Mouse (Mus musculus): ENCODE results near the gene Mpp5.
A peak's percentile ranks its signal among the peaks of the same experiment; 100 is the strongest.

Mpp5 gene

DNA sequence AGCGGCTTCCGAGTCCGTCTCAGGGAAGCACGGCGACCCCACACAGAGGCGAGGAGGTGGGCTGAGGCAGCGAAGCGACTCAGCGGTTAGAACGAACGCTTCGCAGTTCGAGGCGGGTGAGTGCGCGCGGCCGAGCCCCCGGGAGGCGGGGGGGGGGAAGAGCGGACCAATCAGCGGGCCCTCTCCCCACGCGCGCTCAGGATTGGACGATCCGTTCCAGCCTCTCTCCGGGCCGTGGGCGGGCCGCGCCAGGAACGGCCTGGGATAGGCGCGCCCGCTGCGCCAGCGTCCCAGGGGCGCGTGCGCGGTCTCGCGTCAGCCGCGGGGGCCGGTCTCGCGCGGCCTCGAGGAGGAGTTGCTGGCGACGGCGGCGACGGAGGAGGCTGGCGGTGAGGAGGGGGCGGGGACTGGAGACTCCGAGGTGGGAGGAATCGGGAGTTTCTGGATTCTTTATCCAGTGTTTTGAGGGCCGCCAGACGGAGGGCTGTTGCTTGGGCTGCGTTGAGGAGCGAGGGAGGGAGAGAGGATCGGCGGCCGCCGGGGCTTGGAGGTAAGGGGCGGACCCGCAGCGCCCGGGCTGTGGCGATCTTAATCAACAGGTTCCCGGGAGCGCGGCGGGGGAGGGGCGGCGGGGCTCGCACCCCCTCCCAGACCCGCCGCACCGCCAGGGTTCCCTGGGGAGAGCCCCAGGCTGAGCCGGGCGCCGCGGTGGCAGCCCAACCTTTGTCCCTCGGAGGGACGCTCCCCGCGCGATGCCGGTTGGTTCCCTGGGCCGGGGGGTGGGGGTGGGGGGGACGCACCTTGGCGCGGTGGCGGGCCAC is at the start of gene Mpp5:
Mpp5 (plus strand) TSS at position 351 of the 821 bp plus-strand sequence.
- peak; percentile 97 for ATAC-seq (ENCODE audit: low TSS enrichment)

DNA sequence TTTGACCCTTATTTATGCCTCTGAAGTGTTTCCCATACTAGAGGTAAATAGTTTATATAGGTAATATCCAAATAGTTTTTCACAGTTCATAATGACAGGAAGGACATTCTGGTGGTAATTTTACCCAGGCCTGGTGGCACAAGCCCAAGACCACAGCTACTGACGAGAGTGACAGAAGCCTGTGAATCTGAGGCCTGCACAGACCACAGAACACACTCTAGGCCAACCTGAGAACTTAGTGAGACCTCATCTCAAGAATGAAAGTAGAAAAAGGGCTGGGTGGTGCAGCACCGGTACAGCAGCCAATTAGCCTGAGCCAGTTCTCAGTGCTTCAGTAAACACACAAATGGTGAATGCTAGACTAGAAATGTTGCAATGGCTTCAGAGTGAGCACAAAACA is 30.9 kb upstream of the Mpp5 start:
- ATAC-seq (ENCODE audit: low TSS enrichment) = no peak

DNA sequence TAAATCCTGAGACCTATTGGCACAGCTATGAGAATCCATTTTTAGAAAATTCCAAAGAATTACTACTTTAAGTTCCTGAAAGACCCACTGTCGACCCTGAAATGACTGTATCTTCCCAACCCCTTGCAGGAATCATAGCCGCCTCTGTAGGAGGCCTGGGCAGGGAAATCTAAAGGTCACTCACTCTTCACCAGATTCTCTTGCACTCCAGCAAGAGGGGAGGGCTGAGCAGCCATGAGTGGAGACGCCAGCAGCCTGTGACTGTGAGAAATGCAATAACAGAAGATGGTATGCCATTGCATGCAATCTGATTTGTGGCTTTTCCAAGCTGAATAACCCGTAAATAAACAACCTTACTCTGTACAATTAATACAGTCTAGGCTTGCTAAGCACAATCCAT is 21.0 kb upstream of the Mpp5 start:
- no peak for ATAC-seq (ENCODE audit: low TSS enrichment)

DNA sequence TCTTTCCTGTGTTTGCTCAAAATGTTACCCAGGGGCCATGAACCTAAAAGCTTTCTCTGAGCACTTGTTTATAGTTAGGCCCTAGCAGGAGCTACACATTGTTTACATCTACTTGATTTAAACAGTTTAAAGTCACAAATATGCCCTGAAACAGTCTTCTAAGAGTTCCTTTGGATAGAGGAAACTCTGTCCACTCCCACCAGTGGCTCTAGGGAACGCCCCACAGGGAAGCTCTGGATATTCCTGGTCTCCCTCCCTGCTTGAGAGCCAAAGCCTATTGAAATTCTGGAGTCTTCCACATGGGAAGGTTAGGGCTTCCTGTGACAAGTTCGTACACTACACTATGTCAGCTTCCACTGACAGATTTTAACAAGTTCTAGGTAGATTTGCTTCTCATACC is 9.1 kb upstream of the Mpp5 start:
- ATAC-seq (ENCODE audit: low TSS enrichment) = no peak

DNA sequence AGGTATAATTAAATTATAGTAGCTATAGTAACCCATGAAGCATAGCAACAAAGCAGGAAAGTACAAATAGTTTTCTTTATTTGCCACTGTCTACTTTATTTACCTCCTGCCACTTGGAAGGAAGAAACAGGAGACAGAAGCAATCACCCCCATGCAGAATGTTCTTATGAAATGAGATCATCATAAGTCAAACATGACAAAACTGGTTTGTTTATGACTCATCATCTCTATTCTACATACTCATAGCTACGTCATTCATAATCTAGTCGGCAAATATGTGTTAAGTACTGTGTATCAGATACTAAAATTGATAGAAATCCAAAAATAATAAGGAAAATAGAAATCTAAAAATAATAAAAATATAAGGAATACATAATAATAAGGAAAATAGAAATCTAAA is 8.4 kb upstream of the Mpp5 start:
- no peak for ATAC-seq (ENCODE audit: low TSS enrichment)

DNA sequence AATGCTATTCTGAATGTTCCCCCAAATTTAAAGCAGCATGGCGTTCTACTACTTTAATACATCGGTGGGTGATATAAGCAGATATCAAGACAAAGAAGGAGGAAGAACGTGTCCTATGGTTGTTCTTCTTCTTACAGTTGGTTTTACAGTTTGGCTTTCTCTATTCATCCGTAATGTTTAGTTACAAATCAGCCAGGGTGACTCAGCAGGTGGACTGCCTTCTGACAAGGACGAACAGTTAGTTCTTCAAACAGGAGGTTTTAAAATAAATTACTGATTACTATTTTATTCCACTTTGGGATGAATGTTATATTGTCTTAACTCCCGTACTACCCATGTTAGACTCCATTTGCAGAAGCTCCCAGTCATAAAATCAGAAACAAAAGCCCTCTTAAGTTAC is 2.5 kb upstream of the Mpp5 start:
- no peak for ATAC-seq (ENCODE audit: low TSS enrichment)

DNA sequence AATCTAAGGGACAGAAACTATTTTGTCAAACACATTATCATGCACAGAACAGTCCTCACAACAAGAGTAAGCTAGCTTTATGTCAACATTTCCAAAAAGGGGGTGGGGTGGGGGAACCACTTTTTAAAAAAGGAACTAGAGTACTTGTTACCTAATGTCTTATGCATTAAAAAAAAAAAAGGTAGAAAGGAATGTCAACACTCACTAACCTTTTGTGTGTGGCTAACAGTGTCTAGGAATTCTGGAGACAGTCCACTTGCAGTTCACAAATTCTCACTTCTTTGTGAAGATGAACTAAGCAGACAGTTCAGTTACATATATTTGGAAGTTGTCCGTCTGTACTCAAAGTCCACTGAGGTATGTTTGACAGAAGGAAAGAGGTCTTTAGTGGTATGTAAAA is 1.3 kb upstream of the Mpp5 start:
- ATAC-seq (ENCODE audit: low TSS enrichment) = no peak

DNA sequence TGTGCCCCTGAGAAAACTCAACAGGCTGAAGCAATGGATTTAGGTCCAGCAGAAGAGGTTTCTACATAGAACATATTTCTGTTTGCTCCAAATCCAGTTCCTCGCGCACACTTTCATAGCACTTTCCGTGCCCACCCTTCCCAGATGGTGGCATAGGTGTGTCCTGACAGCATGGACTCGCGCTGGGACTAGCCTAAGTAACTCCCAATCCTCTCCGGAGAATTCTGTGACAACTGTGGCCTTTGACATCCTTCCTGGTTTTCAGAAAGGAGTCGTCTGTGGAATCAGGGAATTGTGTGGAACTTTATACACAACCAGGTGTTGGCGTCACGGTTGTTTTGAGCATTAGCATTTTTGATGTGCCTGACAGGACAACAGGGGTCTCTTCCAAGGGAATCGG is 594 bp upstream of the Mpp5 start:
- peak; percentile 24 for ATAC-seq (ENCODE audit: low TSS enrichment)

DNA sequence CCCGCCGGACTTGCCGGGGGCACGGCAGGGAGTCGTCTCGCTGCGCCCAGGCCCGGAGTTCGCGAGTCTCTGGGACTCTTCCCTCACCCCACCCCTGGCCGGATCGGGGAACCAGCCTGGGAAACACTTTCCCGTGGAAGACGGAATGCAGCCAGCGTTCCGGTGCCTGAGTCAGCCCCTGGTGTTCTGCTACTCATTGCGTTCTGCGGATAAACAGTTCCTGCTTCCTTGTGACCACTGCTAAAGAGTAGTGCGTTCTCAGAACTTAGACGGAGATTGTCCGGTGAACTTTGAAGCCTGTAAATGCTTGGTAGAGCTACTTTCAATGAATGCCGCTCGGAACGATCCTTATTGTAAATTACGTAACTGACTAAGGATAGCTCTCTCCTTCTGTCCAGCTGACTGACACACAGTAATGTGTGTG is 683 bp downstream of the Mpp5 start:
- peak; percentile 48 for ATAC-seq (ENCODE audit: low TSS enrichment)

DNA sequence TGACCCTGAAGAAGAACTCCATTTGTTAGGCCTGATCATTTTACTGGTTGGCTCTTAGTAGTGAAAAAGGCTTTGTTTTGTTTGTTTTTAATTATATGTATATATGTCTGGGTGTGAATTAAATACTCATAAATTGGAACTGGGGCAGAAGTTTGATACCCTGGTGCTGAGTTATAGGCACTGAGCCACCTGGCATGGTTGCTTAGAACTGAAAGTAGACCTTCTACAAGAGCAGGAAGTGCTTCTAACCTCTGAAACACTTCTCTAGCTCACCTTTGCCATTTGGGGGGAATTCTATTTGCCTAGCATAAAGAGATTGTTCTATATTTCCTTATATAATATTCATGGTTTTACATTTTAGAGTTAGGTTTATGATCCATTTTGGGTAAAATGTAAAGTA is 13.3 kb downstream of the Mpp5 start:
- ATAC-seq (ENCODE audit: low TSS enrichment) = no peak

DNA sequence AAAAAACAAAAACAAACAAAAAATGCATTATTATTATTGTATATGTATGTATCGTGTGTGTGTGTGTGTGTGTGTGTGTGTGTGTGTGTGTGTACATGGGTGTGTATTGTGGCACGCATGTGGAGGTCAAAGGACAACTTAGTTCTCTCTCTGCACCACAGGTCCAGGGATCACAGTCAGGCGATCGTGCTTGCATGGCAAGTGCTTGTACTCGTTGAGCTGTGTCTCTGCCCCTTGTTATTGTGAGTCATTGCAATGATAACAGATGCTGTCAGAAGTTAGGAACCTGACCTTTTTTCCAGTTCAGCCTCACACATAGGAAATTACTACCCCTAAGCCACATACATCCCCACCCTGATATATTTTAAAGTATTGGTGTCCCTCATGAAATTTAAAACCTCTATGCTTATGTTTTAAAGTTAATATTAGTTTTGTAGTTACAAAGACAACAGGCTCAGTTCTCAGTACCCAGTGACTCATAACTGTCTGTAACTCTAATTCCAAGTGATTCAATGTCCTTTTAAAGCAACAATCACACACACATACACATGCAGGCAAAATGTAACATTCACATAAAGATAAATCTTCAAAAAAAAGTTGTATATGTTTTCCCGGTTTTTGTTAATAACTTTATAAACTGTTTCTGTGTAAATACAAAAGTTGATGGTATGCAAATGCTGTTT is 20.5 kb downstream of the Mpp5 start:
- no peak for ATAC-seq (ENCODE audit: low TSS enrichment)

DNA sequence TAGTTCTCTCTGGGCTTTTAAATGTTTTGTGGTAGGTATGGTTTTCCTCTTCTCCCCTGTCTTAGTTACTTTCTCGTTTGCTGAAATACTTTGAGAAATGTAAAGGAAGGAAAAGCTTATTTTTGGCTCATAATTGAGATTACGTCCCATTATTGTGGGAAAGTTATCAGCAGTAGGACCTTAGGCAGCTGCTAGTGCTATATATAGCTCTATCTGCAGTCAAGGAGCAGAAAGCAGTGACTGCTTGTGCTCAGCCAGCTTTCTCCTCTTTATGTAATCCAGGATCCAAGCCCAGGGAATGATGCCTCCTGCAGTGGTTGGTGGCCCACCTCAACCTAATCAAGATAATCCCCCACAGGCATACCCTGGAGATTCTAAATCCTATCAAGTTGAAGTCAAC is 24.5 kb downstream of the Mpp5 start:
- ATAC-seq (ENCODE audit: low TSS enrichment) = no peak

DNA sequence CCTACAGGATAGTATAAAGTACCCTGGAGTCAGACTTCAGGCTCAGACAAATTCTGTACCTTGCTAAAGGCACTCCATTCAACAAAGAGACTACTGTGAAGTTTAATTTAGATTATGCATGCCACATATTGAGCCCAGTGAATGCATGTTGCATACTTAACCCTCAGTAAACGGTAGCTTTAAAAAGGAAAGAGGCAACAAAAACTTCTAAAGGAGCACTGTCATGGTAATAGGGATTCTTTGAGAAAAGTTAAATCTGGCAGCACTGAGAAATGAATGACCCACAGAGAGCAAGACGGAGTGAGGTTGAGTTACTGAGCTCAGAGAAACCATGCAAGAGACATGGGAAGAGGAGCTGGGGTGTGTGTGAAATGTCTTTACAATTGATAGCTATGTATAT is 29.2 kb downstream of the Mpp5 start:
- ATAC-seq (ENCODE audit: low TSS enrichment) = no peak

DNA sequence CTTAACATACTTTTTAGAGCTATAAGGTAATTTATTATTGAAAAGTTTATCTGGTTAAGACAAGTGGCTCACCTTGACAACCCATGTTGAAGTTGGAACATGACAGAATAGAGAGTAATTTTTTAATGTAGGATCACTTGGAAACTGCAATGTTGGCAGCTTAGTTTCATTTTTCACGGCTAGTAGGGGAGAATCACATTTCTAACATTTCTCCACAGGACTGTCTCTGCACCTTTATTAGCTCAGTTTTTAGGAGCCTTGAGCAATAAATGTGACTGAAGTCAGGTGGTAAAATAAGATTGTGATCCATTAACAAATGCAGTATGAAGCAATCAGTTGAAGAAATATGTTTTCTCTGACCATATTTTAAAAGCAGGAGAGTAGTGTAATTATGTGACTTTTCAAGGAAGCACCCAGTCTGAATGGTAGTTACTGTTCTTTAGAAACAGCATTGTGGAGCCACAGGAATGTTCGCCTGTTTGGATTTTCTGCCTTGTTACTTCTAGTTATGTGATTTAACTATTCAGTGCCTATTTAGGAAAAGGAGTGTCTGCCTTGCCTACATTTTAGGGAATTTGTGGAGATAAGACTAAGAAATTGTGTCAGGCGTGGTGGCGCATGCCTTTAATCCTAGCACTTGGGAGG is 29.8 kb downstream of the Mpp5 start:
- no peak for ATAC-seq (ENCODE audit: low TSS enrichment)

DNA sequence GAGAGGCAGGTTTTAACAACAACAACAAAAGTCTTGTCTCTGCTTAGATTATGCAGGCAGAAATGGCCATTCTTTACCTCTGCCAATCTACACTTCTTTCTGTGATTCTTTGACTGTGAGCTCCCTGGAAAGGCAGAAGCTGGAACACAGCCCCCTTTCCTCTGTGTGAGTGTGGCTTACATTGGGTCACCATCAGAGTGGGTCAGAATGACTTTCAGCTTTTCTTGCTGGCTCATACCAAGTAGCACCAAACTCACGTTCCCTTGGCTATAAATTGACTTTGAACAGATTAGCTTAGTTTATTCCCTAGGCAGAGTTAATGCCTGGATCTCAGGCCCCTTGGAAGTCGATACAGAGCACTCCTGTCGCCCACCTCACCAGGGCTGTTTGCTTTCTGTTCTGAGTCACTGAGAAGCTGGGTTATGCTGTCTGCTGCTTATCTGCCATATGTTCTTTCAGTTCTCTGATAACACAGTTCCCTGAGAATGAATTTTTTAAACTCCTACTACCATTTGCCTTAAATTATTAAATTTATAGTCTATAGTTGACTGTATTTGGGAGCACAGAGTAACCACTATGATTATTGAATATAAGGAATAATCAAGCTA is 39.7 kb downstream of the Mpp5 start:
- ATAC-seq (ENCODE audit: low TSS enrichment) = peak; percentile 86

DNA sequence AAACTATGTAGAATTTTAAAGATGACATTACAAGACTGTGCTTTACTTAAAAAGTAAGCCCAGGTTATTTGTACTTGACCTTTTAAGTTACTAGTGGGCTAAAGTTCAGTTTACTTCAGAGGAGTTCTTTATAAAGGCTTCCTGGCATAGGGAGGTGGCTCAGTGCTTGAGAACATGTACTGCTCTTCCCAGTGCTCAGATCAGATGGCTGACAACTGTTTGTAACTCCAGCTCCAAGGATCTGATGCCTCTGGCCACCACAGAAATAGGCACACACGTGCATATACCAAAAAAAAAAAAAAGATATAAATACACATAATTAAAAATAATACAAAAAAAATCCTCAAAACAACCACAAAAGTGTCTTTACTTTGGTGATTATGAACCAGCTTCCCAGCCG is 42.1 kb downstream of the Mpp5 start:
- no peak for ATAC-seq (ENCODE audit: low TSS enrichment)

DNA sequence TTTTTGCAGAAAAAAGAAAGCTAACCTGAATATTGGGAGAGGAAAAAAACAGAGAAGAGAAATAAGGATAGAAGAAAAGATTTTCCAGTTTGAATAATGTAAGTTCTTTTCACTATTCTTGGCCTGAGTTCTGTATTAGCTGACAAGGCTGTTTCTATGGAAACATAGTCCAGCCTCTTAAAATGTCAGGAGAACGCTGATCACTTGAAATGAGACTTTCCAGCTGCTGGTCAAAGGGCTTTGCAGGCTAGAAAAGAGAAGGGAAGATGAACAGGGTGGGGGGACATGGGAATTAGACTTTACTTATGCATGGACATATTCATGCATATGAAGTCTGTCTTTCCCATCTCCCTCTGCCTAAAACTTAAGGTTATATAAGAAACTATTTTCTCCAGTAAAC is 45.5 kb downstream of the Mpp5 start:
- ATAC-seq (ENCODE audit: low TSS enrichment) = no peak

DNA sequence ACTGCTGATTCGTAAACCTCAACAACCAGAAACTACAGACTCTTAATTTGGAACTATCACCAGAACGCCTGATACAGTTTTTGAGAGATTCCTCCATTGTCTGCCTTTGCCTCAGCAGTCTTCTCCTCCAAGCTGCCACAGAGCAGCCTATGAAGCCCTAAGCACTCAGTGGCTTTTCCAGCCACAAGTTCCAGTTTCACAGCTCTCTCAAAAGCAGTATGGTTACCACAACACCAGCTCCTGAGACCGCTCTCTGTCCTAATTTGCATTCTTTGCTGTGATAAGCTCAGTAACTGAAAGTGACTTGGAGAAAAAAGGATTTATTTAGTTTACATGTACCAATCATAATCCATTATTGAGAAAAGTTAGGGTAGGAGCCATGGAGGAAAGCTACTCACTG is 51.3 kb downstream of the Mpp5 start:
- no peak for ATAC-seq (ENCODE audit: low TSS enrichment)

DNA sequence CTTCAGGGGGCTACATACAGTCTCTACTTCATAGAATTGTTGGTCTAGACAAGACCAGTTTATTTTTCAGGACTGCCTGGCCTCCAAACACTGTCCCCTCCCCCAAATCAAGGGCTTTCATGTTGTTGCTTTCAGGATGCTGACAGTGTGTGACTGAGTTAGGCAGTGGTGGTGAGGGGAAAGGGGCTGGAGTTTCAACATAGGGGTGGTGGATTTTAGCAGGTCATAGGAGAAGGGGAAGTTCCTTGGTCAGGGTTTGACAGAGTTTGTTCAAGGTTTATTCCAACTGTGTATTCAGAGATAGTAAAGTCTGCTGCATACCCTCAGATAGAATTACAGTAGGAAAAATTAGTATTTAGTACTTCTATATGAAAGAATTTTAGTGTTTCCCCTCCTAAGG is 53.1 kb downstream of the Mpp5 start:
- no peak for ATAC-seq (ENCODE audit: low TSS enrichment)

DNA sequence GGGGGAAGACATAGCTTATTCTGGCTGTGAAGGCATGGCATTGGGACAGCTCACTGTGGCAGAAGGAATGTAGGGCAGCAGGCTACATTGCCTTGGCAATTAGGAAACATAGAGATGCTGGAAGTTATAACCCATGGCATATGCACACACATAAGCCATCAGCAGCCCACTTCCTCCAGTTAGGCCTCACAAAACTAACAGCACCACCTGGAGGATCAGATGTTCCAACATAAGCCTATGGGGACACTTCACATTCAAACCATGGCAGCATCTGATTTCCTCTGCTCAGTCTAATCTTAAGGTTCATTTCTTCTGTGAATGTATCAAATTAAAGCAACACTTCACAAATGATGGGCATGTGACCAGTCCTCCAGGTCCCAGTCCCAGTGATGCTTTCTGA is 65.7 kb downstream of the Mpp5 start:
- ATAC-seq (ENCODE audit: low TSS enrichment) = no peak

DNA sequence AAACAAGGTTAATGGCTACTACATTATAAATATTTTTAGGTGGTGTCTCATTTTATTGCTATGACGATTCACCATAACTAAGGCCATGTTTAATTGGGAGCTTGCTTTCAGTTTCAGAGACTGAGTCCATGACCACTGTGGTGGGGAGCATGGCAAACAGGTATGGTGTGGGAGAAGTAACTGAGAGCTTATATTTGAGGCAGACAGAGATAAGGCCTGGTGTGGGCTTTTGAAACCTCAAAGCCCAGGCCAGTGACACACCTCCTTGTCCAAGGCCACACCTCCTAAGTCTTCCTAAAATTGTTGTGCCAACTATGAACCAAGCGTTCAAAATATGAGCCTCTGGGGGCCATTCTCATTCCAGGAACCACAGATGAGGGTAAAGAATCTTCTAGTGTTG is 85.8 kb downstream of the Mpp5 start:
- ATAC-seq (ENCODE audit: low TSS enrichment) = no peak

DNA sequence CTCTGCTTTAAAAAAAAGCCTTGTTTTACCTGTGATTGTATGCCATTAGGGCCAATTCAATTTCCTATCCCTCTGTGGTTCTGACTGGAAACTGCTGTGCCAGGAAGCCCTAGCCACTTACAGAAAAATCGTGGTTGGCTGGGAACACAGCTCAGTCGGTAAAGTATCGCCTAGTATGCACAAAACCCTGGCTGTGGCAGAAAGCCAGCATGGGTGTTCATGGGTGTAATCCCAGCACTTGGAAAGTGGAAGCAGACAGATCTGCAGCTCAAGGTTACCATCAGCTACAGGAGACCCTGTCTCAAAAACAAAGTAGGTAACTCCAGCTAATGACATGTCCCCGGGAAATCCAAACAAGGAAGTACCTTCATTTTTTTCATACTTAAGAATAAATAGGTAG is 91.2 kb downstream of the Mpp5 start:
- no peak; the same call in 1 of the 2 replicates for ATAC-seq (ENCODE audit: low TSS enrichment)

DNA sequence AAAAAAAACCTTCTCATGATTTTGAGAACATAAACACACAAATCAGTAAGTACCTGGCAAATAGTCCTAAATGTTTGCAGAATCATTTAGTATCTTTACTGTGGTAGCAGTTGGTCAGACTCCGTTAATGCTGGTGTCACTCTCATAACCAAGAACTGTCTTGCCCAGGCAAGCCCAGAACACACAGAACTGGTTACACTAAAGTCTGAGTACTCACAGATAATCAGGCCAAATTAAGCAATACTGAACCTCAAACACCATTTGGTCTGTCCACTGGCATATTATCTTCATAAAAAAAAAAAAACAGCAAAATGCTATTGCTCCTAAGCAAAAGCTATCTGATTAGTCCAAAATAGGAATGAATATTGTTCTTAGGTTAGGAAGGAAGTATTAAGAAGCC is 93.7 kb downstream of the Mpp5 start:
- ATAC-seq (ENCODE audit: low TSS enrichment) = no peak

Data from frontal cortex, adult (tissue).